Mouse (Mus musculus) CH12.LX (cell line): ENCODE results near the gene Fgfr2. TPM values are rescaled to one million over a fixed set of nuclear protein-coding genes. Genes with fewer than 3 reads are reported as not detected.

Experiments used
- DNase-seq: peaks from one replicate; pipeline ENCODE4 v3.0.0-alpha.2; 2013; ENCODE audit errors: extremely low read depth
- H3K27ac ChIP-seq: 2 replicates; pipeline ENCODE4 v1.5.1; 2012; ENCODE audit warnings: low read depth, mild to moderate bottlenecking, control low read depth, moderate library complexity; ENCODE audit not compliant: insufficient read depth
- H3K27me3 ChIP-seq: replicated peaks from 2 replicates; pipeline ENCODE3; 2012; ENCODE audit warnings: inconsistent platforms
- H3K36me3 ChIP-seq, 2 experiments: replicated peaks in 1 of 2; 2 replicates each; pipeline versions ENCODE3 to v1.6.1; 2012; ENCODE audit warnings: inconsistent platforms in 1 of 2, low read length in 1 of 2, mild to moderate bottlenecking in 1 of 2, mixed read lengths in 1 of 2, moderate library complexity in 1 of 2; ENCODE audit not compliant: control insufficient read depth in 1 of 2, insufficient read depth in 1 of 2
- H3K4me1 ChIP-seq, 2 experiments: 2 replicates each; pipeline ENCODE4 v1.6.1; 2012; ENCODE audit warnings: inconsistent platforms in 1 of 2, moderate library complexity in 1 of 2; ENCODE audit not compliant: insufficient read depth in 2 of 2, control insufficient read depth in 1 of 2
- H3K4me2 ChIP-seq: 2 replicates; pipeline ENCODE4 v1.6.1; 2012; ENCODE audit warnings: low read depth, mild to moderate bottlenecking, control low read depth; ENCODE audit not compliant: poor library complexity, insufficient read depth, severe bottlenecking
- H3K4me3 ChIP-seq, 3 experiments: fragments of 150-350 bp in 1 of 3; sonication (generic) in 1 of 3; replicated peaks in 1 of 3; 2 replicates each; pipeline versions ENCODE3 to v1.5.1; 2011 to 2012; ENCODE audit warnings: low read depth in 2 of 3, low read length in 2 of 3, mild to moderate bottlenecking in 2 of 3, moderate library complexity in 2 of 3, control low read depth in 1 of 3, improper control_type of control experiment in 1 of 3, inconsistent platforms in 1 of 3, mixed read lengths in 1 of 3; ENCODE audit not compliant: poor library complexity in 1 of 3
- H3K79me2 ChIP-seq: replicated peaks from 2 replicates; pipeline ENCODE4 v1.6.1; 2012; ENCODE audit warnings: mild to moderate bottlenecking, moderate library complexity; ENCODE audit not compliant: control insufficient read depth, poor library complexity, insufficient read depth, severe bottlenecking; ENCODE audit errors: extremely low read depth
- H3K9ac ChIP-seq: 2 replicates; pipeline ENCODE4 v1.6.1; 2012; ENCODE audit warnings: low read depth, mild to moderate bottlenecking, control low read depth, moderate library complexity; ENCODE audit not compliant: insufficient read depth
- H3K9me3 ChIP-seq: replicated peaks from 2 replicates; pipeline ENCODE3; 2012; ENCODE audit warnings: low read length, inconsistent platforms, mixed read lengths
- CTCF ChIP-seq, 2 experiments: IDR thresholded peaks in 1 of 2; conservative IDR thresholded peaks in 1 of 2; 2 replicates each; pipeline ENCODE4 v1.5.1; 2011 to 2012; ENCODE audit warnings: low read depth in 2 of 2, low read length in 2 of 2, improper control_type of control experiment in 1 of 2, inconsistent platforms in 1 of 2, mild to moderate bottlenecking in 1 of 2, moderate library complexity in 1 of 2
- EP300 ChIP-seq: IDR thresholded peaks from 2 replicates; pipeline ENCODE4 v1.6.1; 2011; ENCODE audit warnings: low read length, improper control_type of control experiment
- ETS1 ChIP-seq: conservative IDR thresholded peaks from 2 replicates; pipeline ENCODE4 v1.6.1; 2012; ENCODE audit warnings: low read depth, mild to moderate bottlenecking, inconsistent platforms, low read length, improper control_type of control experiment, moderate library complexity
- GABPA ChIP-seq: IDR thresholded peaks from 2 replicates; pipeline ENCODE4 v1.6.1; 2012; ENCODE audit warnings: low read depth, low read length, improper control_type of control experiment, inconsistent platforms; ENCODE audit not compliant: insufficient replicate concordance
- JUN ChIP-seq: IDR thresholded peaks from 2 replicates; pipeline ENCODE4 v1.6.1; 2011; ENCODE audit warnings: low read depth, mild to moderate bottlenecking, low read length, improper control_type of control experiment, moderate library complexity; ENCODE audit not compliant: insufficient read depth
- JUND ChIP-seq: conservative IDR thresholded peaks from 2 replicates; pipeline ENCODE4 v1.6.1; 2011; ENCODE audit warnings: low read depth, low read length, improper control_type of control experiment
- KAT2A ChIP-seq: IDR thresholded peaks from 2 replicates; pipeline ENCODE4 v1.6.1; 2012; ENCODE audit warnings: low read length, improper control_type of control experiment, inconsistent platforms; ENCODE audit not compliant: insufficient replicate concordance
- MAFK ChIP-seq: IDR thresholded peaks from 2 replicates; pipeline ENCODE4 v1.6.1; 2011; ENCODE audit warnings: low read length, improper control_type of control experiment; ENCODE audit not compliant: insufficient replicate concordance
- MAX ChIP-seq: IDR thresholded peaks from 2 replicates; pipeline ENCODE4 v1.6.1; 2011; ENCODE audit warnings: low read length, improper control_type of control experiment
- NRF1 ChIP-seq: IDR thresholded peaks from 2 replicates; pipeline ENCODE4 v1.6.1; 2014; ENCODE audit warnings: low read depth, mild to moderate bottlenecking, inconsistent platforms, low read length, improper control_type of control experiment, moderate library complexity
- POLR2A ChIP-seq: IDR thresholded peaks from 2 replicates; pipeline ENCODE4 v1.6.1; 2011; ENCODE audit warnings: low read depth, mild to moderate bottlenecking, improper control_type of control experiment, low read length
- POLR2AphosphoS2 ChIP-seq: IDR thresholded peaks from 2 replicates; pipeline ENCODE4 v1.6.1; 2011; ENCODE audit warnings: low read depth, low read length, improper control_type of control experiment
- RAD21 ChIP-seq: IDR thresholded peaks from 2 replicates; pipeline ENCODE4 v1.6.1; 2011; ENCODE audit warnings: low read depth, mild to moderate bottlenecking, low read length, improper control_type of control experiment, moderate library complexity
- SIN3A ChIP-seq: IDR thresholded peaks from 2 replicates; pipeline ENCODE4 v1.6.1; 2012; ENCODE audit warnings: low read length, improper control_type of control experiment, inconsistent platforms
- SMC3 ChIP-seq: IDR thresholded peaks from 2 replicates; pipeline ENCODE4 v1.6.1; 2011; ENCODE audit warnings: low read depth, low read length, improper control_type of control experiment
- USF1 ChIP-seq: IDR thresholded peaks from 2 replicates; pipeline ENCODE4 v1.6.1; 2014; ENCODE audit warnings: low read depth, mild to moderate bottlenecking, inconsistent platforms, low read length, improper control_type of control experiment
- ZC3H11A ChIP-seq: IDR thresholded peaks from 2 replicates; pipeline ENCODE4 v1.6.1; 2012; ENCODE audit warnings: low read depth, mild to moderate bottlenecking, inconsistent platforms, low read length, improper control_type of control experiment
- ZNF384 ChIP-seq: IDR thresholded peaks from 2 replicates; pipeline ENCODE4 v1.6.1; 2012; ENCODE audit warnings: low read depth, low read length, improper control_type of control experiment, inconsistent platforms
- dilution Hi-C: fragments of 300-500 bp; cut with MboI; formaldehyde crosslinking; loops from 2 replicates; pipeline ENCODE4 v1.14.3; 2020; ENCODE audit warnings: low sequenced_read_pairs; ENCODE audit not compliant: extremely low pct_unique_long_range_greater_than_20kb, extremely low pct_ligation_motif_present
- in situ Hi-C: fragments of 300-500 bp; cut with MboI; formaldehyde crosslinking; loops from 3 replicates; pipeline ENCODE4 v1.14.3; 2019; ENCODE audit warnings: low sequenced_read_pairs, low pct_ligation_motif_present, low pct_unique_long_range_greater_than_20kb, mixed read lengths
- polyA plus RNA-seq: library from polyadenylated mRNA; unstranded; fragments of >175 nt; gene quantifications from 2 replicates; pipeline ENCODE4 v1.2.1, GENCODE M21; 2012; ENCODE audit warnings: low read depth; ENCODE audit not compliant: insufficient read length
- total RNA-seq, 2 experiments: library from RNA; depleted of rRNA; stranded (reverse); fragments of 300-350 nt in 1 of 2; fragments of >200 nt in 1 of 2; gene quantifications; 2 replicates each; pipeline ENCODE4 v1.2.3; 2012 to 2014

Fgfr2 gene
- total and polyA plus RNA-seq, 3 experiments, result not detected

DNA sequence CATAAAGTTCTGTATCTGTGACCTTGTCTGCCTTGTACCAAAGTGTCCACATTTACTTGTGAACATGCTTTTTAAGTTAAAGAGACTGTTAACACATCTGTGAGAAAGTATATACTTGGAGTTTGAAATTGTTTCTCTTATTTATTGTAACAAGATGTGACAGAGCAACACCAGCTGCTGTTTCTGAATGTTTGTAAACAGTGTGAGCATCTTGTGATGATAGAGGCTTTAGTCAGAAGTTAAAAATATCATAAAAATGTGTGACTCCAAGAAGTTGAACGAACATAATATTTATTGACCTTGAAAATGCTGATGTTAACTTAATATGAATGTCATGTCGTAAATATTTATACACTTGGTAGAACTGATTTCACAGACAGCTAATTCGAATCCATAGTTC, 172.5 kb downstream of the Fgfr2 start:
- Histone ChIP-seq H3K4me3 (no peak overlapping the region), H3K27ac (no peak overlapping the region), H3K9me3 (no peaks in the 10 kb centered on the region), H3K4me2 (no peak overlapping the region), H3K36me3 (peaks cover 0 to 8% of the 10 kb centered on the region in 2 experiments), H3K27me3 (no peaks in the 10 kb centered on the region), H3K9ac (no peak overlapping the region), H3K79me2 (peaks cover 15% of the 10 kb centered on the region), H3K4me1 (peaks cover 0 to 13% of the 10 kb centered on the region in 2 experiments; a peak in 2 of 4 replicates)
- dilution Hi-C loops (no loop called here), in situ Hi-C loops (no loop called here)
- no peak for DNase-seq
- TF ChIP-seq RAD21 (no peak), ZC3H11A (no peak), USF1 (no peak), SMC3 (no peak), GABPA (no peak)

GRCm38 (mm10) chr7:132949968-132950367, 173.2 kb downstream of the Fgfr2 start:
- H3K36me3 ChIP-seq, result peaks cover 0 to 8% of the 10 kb centered on the region in 2 experiments
- H3K9ac ChIP-seq, result no peak overlapping the region
- in situ Hi-C loops, result no loop called here
- TF ChIP-seq JUN (no peak), ETS1 (no peak), SIN3A (no peak), KAT2A (no peak), ZNF384 (no peak), MAX (no peak), ZC3H11A (no peak), JUND (no peak), MAFK (no peak), GABPA (no peak), POLR2A (no peak), NRF1 (no peak), POLR2AphosphoS2 (no peak), CTCF (conservative IDR thresholded peaks at IDR 0.05 in 1 of 2, IDR thresholded peaks at IDR 0.05 in 1 of 2; ENCODE audit: low read depth in 2 of 2, low read length in 2 of 2) (no peak), EP300 (no peak)
- no peaks in the 10 kb centered on the region for H3K9me3 ChIP-seq
- dilution Hi-C loops, result no loop called here
- no peak overlapping the region for H3K27ac ChIP-seq
- H3K79me2 ChIP-seq, result peaks cover 13% of the 10 kb centered on the region
- H3K4me3 ChIP-seq, result no peak overlapping the region
- H3K27me3 ChIP-seq, result no peaks in the 10 kb centered on the region
- no peak for DNase-seq
- H3K4me2 ChIP-seq, result no peak overlapping the region
- peaks cover 0 to 9% of the 10 kb centered on the region in 2 experiments; a peak in 2 of 4 replicates for H3K4me1 ChIP-seq
